Mouse (Mus musculus) thymus, adult 2 months (tissue): Measurements from ENCODE around the gene Slc12a3. TPM values are rescaled to one million over a fixed set of nuclear protein-coding genes. Genes with fewer than 3 reads are reported as not detected.
"Not testable (repeated sequence)": the region's sequence is repeated elsewhere in the genome, so short reads cannot be mapped to it uniquely, and the experiment has no call there.

ENCODE experiments used
- DNase-seq: peaks from one replicate; pipeline ENCODE4 v3.0.0; 2021
- H3K27ac ChIP-seq: fragments of 200-500 bp; 2 replicates; pipeline ENCODE4 v1.5.1; 2012; ENCODE audit warnings: low read length, control low read depth; ENCODE audit not compliant: control insufficient read depth, insufficient read depth
- H3K27me3 ChIP-seq: fragments of 200-500 bp; 2 replicates; pipeline ENCODE4 v1.6.1; 2012; ENCODE audit warnings: mild to moderate bottlenecking, low read length, moderate library complexity, mixed read lengths; ENCODE audit not compliant: control insufficient read depth, insufficient read depth
- H3K36me3 ChIP-seq: fragments of 200-500 bp; 2 replicates; pipeline ENCODE4 v1.6.1; 2012; ENCODE audit warnings: mild to moderate bottlenecking, low read length, moderate library complexity; ENCODE audit not compliant: control insufficient read depth, insufficient read depth
- H3K4me1 ChIP-seq: fragments of 200-500 bp; replicated peaks from 2 replicates; pipeline ENCODE4 v1.6.1; 2012; ENCODE audit warnings: low read length; ENCODE audit not compliant: control insufficient read depth, insufficient read depth
- H3K4me3 ChIP-seq: fragments of 200-500 bp; 2 replicates; pipeline ENCODE4 v1.5.1; 2012; ENCODE audit warnings: mild to moderate bottlenecking, low read length, control low read depth, moderate library complexity; ENCODE audit not compliant: control insufficient read depth, insufficient read depth
- CTCF ChIP-seq: fragments of 200-500 bp; IDR thresholded peaks from 2 replicates; pipeline ENCODE4 v1.5.1; 2012; ENCODE audit warnings: mild to moderate bottlenecking, control low read depth, low read length, moderate library complexity, borderline replicate concordance; ENCODE audit not compliant: control insufficient read depth, poor library complexity, insufficient read depth; ENCODE audit errors: extremely low read depth
- POLR2A ChIP-seq: fragments of 200-500 bp; IDR thresholded peaks from 2 replicates; pipeline ENCODE4 v1.6.1; 2012; ENCODE audit warnings: mild to moderate bottlenecking, low read length, control low read depth, moderate library complexity; ENCODE audit not compliant: control insufficient read depth, poor library complexity, insufficient read depth; ENCODE audit errors: extremely low read depth
- WGBS: fragments of 180-500 bp; shearing (Covaris S2); methylation state at CpG from one replicate; pipeline ENCODE4 v1.1.7; 2018; 5-methylcytosine and 5-hydroxymethylcytosine counted together
- polyA plus RNA-seq: library from polyadenylated mRNA; depleted of rRNA; stranded (reverse); fragments of >200 nt; gene quantifications from 2 replicates; pipeline ENCODE4 v1.2.3, GENCODE M21; 2012

Slc12a3 gene
- polyA plus RNA-seq, 1 experiment, result 1.3 TPM

DNA sequence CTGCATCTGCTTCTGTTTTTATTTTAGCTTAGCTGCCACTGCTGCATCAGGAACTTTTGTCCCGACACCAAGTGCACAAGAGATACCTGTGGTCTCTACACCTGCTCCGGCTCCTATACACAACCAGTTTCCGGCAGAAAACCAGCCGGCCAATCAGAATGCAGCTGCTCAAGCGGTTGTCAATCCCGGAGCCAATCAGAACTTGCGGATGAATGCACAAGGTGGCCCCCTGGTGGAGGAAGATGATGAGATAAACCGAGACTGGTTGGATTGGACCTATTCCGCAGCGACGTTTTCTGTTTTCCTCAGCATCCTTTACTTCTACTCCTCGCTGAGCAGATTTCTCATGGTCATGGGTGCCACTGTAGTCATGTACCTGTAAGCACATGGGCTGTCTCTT is 63.1 kb downstream of the Slc12a3 start:
- Histone ChIP-seq H3K27ac (no peak overlapping the region), H3K4me3 (no peak overlapping the region), H3K4me1 (peaks cover 5% of the 10 kb centered on the region; the same call in 1 of the 2 replicates), H3K36me3 (peaks cover 66% of the 10 kb centered on the region), H3K27me3 (no peaks in the 10 kb centered on the region)
- 94% methylated on average over 12 of the region's 12 CpGs for WGBS
- TF ChIP-seq CTCF (no peak), POLR2A (no peak)
- DNase-seq, result peak; percentile 49

DNA sequence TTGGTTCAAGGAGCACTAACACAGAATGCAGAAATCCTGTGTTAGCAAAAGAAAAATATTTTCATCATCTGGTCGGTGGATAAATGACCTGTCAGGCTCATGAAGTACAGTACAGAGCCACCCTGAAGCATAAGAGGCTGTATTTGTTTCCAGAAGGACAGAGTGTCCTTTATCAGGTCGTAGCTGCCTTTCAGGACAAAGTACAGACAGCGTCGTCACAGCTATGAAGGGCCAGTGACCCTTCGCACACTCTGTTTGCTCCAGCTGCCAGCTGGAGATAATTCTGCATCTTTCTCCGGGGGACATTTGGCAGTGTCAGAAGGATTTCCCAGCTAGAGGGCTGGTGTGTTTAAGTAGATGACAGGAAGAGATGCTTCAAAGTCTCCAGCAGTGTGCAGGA is 63.6 kb downstream of the Slc12a3 start:
- no peak for TF ChIP-seq CTCF
- no peak for TF ChIP-seq POLR2A
- H3K4me3 ChIP-seq, result no peak overlapping the region
- 93% methylated on average over 6 of the region's 6 CpGs for WGBS
- H3K36me3 ChIP-seq, result peaks cover 66% of the 10 kb centered on the region
- H3K4me1 ChIP-seq, result peaks cover 2% of the 10 kb centered on the region; the same call in 1 of the 2 replicates
- no peaks in the 10 kb centered on the region for H3K27me3 ChIP-seq
- DNase-seq, result no peak
- no peak overlapping the region for H3K27ac ChIP-seq

DNA sequence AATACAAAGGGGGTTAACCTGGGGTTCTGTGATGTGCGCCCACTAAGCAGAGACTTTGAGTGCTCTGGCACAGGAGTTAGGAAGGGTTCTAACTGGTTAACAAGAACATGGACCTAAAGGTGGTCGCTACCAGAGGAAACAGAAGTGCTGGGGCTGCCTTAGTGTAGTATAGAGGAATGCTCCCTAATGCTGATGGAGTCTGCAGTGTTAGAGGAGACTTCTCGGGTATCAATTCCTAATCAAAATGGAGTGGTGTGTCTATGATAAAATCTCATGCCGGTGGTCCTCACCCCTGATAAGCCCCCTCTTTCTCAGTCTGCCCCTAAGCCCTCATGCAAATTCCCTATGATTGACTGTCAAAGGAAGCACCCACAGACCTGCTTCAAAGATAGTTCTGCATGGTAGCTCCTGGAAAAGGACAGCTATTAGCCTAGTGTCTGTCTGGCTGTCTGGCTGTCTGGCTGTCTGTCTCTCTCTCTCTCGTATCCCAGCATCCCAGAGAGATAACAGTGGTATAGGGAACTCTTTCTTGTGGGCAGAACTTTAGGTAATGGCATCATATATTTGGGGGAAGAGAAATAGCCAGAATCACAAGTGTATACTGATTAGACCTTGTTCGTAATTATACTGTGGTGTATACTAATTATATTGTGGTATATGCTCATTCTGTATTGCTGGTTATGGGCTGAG is 67.0 kb downstream of the Slc12a3 start:
- Histone ChIP-seq H3K27ac (no peak overlapping the region), H3K36me3 (peaks cover 48% of the 10 kb centered on the region)
- 97% methylated on average over 6 of the region's 6 CpGs for WGBS

DNA sequence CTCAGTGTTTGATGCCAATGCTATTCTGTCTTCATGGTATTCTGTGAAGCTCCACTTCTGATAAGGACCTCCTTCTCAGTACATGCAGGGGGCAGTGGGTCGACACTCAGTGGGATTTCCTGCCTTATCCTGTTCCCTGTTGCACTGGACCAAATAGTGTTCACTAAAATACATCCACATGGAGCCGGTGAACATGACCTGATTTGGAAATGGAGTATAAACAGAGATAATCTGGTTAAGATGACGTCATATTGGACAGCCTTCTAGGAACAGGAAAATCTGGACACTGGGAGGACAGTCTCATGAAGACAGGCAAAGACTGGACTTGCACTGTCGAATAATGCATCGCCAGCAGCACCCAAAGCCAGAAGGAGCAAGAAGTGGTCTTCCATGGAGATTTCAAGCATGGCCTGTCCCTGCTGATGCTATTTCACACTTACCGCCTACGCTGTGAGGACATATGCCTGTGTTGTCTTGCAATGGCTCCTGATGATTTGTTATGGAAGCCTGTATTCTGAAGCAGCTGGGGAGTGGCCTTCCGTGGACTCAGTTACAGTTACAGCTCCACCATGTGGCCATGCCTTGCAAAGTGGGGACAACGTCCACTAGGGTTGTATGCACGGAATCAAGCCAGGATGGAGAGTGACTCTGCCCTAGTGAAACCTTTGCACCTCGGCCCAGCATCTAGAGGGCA is 68.1 kb downstream of the Slc12a3 start:
- Histone ChIP-seq H3K27me3 (no peaks in the 10 kb centered on the region), H3K4me3 (no peak overlapping the region), H3K4me1 (peaks cover 10% of the 10 kb centered on the region), H3K27ac (no peak overlapping the region), H3K36me3 (peaks cover 37% of the 10 kb centered on the region)
- peak; percentile 52; the same call in 1 of the 2 replicates for TF ChIP-seq CTCF
- no peak for TF ChIP-seq POLR2A
- WGBS, result 77% methylated on average over 11 of the region's 11 CpGs
- peak; percentile 47 for DNase-seq

More for the DNA sequence above, 67.0 kb downstream of the Slc12a3 start:
- TF ChIP-seq CTCF, result no peak
- TF ChIP-seq POLR2A, result no peak
- Histone ChIP-seq H3K4me1 (peaks cover 10% of the 10 kb centered on the region), H3K27me3 (no peaks in the 10 kb centered on the region), H3K4me3 (no peak overlapping the region)
- no peak for DNase-seq

DNA sequence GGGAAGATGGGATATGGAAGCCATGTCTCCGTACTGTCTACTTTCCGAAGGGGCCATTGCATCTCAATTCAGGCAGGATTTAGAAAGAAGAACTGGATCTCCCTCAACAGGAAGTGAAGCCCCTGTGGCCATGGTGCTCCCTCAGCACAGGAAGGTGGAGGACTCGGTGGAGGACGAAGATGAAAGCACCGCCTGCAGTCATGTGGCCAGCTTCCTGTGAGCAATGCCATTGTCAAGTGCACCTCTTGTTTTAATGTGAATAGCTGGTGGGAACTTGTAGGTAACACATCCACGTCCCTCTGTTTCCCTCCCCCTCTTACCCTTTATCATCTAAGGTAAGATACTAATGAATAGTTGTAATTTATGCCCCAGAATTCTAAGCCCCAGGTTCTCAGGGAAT is 69.6 kb downstream of the Slc12a3 start:
- Histone ChIP-seq H3K27ac (no peak overlapping the region; the same call in 1 of the 2 replicates), H3K36me3 (peaks cover 24% of the 10 kb centered on the region), H3K4me1 (peaks cover 10% of the 10 kb centered on the region), H3K4me3 (no peak overlapping the region), H3K27me3 (no peaks in the 10 kb centered on the region)
- peak; percentile 61 for DNase-seq
- no peak for TF ChIP-seq POLR2A
- no peak for TF ChIP-seq CTCF
- WGBS, result 44% methylated on average over 6 of the region's 6 CpGs

DNA sequence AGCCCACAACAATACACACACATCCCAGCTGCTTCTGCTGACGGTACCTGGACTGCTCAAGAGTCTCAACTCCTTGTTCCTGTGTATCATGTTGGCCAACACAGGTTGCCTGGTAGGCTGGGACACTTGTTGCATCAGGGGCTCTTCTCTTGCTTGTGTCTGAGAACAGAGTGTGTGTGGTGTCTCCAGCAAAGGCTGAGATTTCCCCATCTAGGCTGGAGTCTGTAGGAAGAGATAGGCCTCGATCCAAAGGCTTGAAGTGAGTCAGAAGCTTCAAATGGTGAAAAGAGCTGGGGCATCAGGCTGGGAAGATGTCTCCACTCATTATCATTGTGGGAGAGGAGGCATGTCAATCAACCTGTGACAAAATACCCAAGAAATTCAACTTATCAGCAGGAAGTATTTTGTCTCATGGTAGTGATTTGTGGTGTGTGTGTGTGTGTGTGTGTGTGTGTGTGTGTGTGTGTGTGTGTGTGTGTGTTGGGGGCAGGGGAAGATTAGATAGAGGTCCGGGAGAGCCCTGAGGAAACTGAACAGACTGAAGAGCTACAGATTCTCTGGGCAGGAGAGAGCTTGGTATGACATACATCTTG is 70.5 kb downstream of the Slc12a3 start:
- 90% methylated on average over 3 of the region's 3 CpGs for WGBS
- TF ChIP-seq CTCF (no peak), POLR2A (no peak)
- Histone ChIP-seq H3K36me3 (peaks cover 16% of the 10 kb centered on the region), H3K4me1 (peaks cover 10% of the 10 kb centered on the region), H3K27ac (no peak overlapping the region), H3K27me3 (no peaks in the 10 kb centered on the region), H3K4me3 (no peak overlapping the region)
- no peak for DNase-seq

DNA sequence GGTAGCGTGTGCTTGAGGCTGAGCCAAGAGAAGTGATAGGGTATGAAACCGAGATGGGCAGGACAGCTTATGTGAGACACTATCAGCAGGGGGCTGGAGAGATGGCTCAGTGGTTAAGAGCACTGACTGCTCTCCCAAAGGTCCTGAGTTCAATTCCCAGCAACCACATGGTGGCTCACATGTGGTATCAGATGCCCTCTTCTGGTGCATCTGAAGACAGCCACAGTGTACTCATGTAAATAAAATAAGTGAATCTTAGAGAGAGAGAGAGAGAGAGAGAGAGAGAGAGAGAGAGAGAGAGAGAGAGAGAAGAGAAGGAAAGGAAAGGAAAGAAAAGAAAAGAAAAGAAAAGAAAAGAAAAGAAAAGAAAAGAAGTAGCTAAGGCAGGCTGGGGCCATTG is 71.0 kb downstream of the Slc12a3 start:
- not testable (repeated sequence) for H3K27me3 ChIP-seq, H3K27ac ChIP-seq, DNase-seq, H3K4me3 ChIP-seq
- peaks cover 10% of the 10 kb centered on the region for H3K4me1 ChIP-seq
- peaks cover 11% of the 10 kb centered on the region for H3K36me3 ChIP-seq
- WGBS, result 92% methylated on average over 2 of the region's 2 CpGs
